Mouse (Mus musculus): ENCODE data around the gene Frg2f1. TPM values are rescaled to one million over a fixed set of nuclear protein-coding genes. Genes with fewer than 3 reads are reported as not detected.
A peak's percentile ranks its signal among the peaks of the same experiment; 100 is the strongest.

The Frg2f1 gene
- polyA plus RNA-seq (2021), result 3.8 TPM

DNA sequence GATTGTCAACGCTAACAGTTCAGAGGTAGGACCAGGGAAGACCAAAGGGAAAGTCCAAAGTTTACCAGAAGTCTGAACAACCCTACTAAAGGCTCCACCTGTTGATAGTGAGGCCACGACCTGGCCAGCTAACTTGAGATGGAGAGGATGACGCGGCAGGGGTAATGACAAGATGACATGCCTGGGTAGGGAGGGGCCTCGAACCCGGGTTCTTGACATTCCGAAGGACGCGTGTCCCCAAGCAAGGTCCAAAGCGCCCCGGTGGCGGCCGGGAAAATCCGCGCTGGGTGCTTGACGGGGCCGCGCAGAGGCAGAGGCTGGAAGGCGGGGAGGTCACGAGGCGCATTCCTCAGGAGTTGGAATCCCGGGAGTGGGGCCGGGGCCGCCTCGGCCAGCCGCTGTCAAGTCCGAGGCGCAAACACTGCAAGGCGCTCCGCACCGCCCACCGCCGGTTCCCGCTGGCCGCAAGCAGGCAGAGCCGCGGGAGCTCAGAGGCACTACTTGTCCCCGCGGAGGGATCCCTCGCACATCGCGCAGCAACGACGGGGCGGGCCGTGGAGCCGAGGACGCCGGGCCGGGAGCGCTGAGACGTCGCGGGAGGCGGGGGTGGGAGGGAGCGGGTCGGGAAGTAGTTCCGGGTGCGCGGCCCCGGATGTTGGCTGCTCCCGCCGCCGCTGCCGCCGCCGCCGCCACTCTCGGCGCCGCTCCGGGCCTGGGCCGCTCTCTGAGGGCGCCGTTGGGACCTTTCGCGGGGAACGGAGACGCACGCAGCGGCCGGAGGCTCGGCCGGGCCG is at the start of gene Frg2f1:
Frg2f1 (minus strand) TSS at position 499 of the 794 bp plus-strand sequence.
- DNase-seq (ENCODE audit: low read depth, low spot score) (peak; percentile 77), ATAC-seq (peak; percentile 72)
- TF ChIP-seq CTCF (IDR thresholded peaks at IDR 0.05), result no peak
- ChIA-PET CTCF (no interaction called here), POLR2A (interaction anchor here (0.6 kb wide), 3 partner anchors 31 to 511 kb away, joined by 3 to 4 read pairs (median 3); no protein-coding TSS in a partner anchor)
- in situ Hi-C loops (cut with MboI; ENCODE audit: low pct_unique_long_range_greater_than_20kb), result loop anchor here (10.0 kb wide), 1 partner anchor 294 kb away; no protein-coding TSS in a partner anchor
- no peaks in the 10 kb centered on the region for H3K27me3 ChIP-seq

GRCm38 (mm10) chr4:119588037-119588436 is 48.7 kb upstream of the Frg2f1 start:
- CTCF ChIA-PET, result interaction anchor here (0.8 to 0.9 kb wide), 2 partner anchors 18 to 20 kb away, joined by 3 to 4 read pairs; no protein-coding TSS in a partner anchor
- ATAC-seq (no peak), DNase-seq (ENCODE audit: low read depth, low spot score) (no peak)
- peak; percentile 30 for TF ChIP-seq CTCF (IDR thresholded peaks at IDR 0.05)
- no peaks in the 10 kb centered on the region for H3K27me3 ChIP-seq
- POLR2A ChIA-PET, result no interaction called here
- in situ Hi-C loops (cut with MboI; ENCODE audit: low pct_unique_long_range_greater_than_20kb), result no loop called here

DNA sequence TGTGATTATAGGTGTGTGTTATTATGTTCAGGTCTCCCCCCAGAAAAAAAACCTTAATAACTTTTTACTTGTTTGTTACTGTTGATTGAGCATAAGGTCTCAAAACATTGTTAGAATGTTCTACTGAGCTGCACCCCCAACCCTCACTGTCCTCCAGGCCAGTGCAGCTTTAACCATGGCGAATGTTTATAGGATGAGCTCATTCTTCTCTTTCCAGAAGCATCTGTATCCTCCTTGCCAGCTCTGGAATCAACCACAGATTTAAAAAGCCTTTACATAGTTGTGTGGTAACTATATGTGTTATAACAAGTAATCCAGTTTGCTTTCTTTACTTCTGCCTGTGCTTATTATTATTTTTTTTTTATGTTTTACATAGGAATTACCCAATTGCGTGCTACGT is 36.1 kb upstream of the Frg2f1 start:
- H3K27me3 ChIP-seq, result no peaks in the 10 kb centered on the region
- ChIA-PET CTCF (no interaction called here), POLR2A (no interaction called here)
- DNase-seq (ENCODE audit: low read depth, low spot score) (no peak), ATAC-seq (no peak)
- in situ Hi-C loops (cut with MboI; ENCODE audit: low pct_unique_long_range_greater_than_20kb), result no loop called here
- TF ChIP-seq CTCF (IDR thresholded peaks at IDR 0.05), result no peak

GRCm38 (mm10) chr4:119574504-119574903 is 35.2 kb upstream of the Frg2f1 start:
- ATAC-seq (no peak), DNase-seq (ENCODE audit: low read depth, low spot score) (no peak)
- in situ Hi-C loops (cut with MboI; ENCODE audit: low pct_unique_long_range_greater_than_20kb), result no loop called here
- TF ChIP-seq CTCF (IDR thresholded peaks at IDR 0.05), result no peak
- ChIA-PET CTCF (interaction anchor here (1.2 to 1.8 kb wide), 2 partner anchors 11 to 18 kb away, joined by 3 to 4 read pairs; no protein-coding TSS in a partner anchor), POLR2A (no interaction called here)
- no peaks in the 10 kb centered on the region for H3K27me3 ChIP-seq

GRCm38 (mm10) chr4:119572682-119573081 is 33.4 kb upstream of the Frg2f1 start:
- no peak for DNase-seq (ENCODE audit: low read depth, low spot score)
- ChIA-PET CTCF (interaction anchor here (1.6 to 1.8 kb wide), 2 partner anchors 9 to 13 kb away, joined by 3 to 4 read pairs; no protein-coding TSS in a partner anchor), POLR2A (interaction anchor here (0.7 kb wide), 1 partner anchor 8 kb away, joined by 3 read pairs; no protein-coding TSS in a partner anchor)
- in situ Hi-C loops (cut with MboI; ENCODE audit: low pct_unique_long_range_greater_than_20kb), result no loop called here
- H3K27me3 ChIP-seq, result no peaks in the 10 kb centered on the region
- ATAC-seq, result no peak
- TF ChIP-seq CTCF (IDR thresholded peaks at IDR 0.05), result no peak

DNA sequence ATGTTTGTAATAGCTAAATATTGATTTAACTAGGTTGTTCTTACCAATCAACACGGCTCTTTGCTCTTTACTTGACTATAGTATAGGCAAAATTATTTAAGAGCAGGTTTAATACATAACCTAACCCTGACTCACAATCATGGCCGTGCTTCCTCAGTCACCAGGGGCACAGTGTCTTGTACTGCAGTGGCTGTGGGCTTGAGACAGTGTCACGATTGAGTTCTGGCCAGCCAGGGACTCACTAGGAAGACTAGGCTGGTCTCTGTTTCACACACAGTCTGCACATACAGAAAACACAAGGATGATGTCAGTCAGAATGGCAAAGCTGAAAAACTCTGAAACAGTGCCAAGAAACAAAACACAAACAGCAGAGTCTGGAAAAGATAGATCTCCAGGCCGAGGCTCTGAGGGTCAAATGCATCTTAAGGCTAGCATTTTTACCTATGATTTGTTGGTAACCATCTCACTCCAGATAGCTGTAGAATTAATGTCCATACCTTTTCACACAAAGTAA is 27.1 kb upstream of the Frg2f1 start:
- ATAC-seq (no peak), DNase-seq (ENCODE audit: low read depth, low spot score) (no peak)
- in situ Hi-C loops (cut with MboI; ENCODE audit: low pct_unique_long_range_greater_than_20kb), result no loop called here
- TF ChIP-seq CTCF (IDR thresholded peaks at IDR 0.05), result no peak
- POLR2A ChIA-PET, result no interaction called here
- no peaks in the 10 kb centered on the region for H3K27me3 ChIP-seq
- CTCF ChIA-PET, result interaction anchor here (1.1 kb wide), 1 partner anchor 9 kb away, joined by 3 read pairs; no protein-coding TSS in a partner anchor

DNA sequence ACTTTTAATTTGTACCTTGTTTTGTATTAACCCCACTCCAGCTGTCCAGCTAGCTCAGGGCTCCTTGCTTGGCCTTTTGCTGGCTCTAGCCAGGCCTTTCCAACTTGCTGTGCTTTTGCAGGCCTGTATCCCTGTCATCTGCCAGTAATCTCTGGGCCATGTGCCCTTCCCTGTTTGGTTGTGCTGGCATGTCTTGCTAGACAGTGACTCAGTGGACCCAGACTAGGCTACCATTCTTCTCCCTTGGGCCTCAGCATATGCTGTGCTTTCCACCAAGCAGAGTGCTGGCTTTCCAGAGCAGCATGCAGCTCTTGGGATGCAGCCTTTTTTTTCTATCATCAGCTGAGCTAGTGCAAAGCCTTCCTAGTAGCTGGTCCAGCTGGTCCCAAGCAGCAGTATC is 23.8 kb upstream of the Frg2f1 start:
- H3K27me3 ChIP-seq, result no peaks in the 10 kb centered on the region
- DNase-seq (ENCODE audit: low read depth, low spot score) (no peak), ATAC-seq (no peak)
- CTCF ChIA-PET, result interaction anchor here (1.0 kb wide), 1 partner anchor 10 kb away, joined by 4 read pairs; no protein-coding TSS in a partner anchor
- no peak for TF ChIP-seq CTCF (IDR thresholded peaks at IDR 0.05)
- in situ Hi-C loops (cut with MboI; ENCODE audit: low pct_unique_long_range_greater_than_20kb), result no loop called here
- POLR2A ChIA-PET, result no interaction called here

DNA sequence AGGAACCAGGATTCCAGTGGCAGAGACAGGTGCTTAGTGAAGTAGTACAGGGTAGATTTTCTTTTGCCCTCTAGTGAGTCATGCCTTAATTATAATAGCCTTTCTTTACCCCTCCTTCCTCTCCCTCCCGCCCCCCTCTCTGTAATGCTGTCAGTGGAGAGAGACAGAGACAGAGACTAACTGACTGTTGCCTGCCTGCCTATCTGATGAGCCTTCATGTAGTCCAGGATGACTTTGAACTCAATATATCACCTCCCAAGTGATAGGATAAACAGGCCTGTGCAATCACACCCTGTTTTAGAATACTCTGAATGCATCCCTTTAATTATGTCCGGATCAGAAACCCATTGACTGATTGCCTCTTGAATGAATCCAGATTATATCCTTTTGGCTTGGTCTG is 16.1 kb upstream of the Frg2f1 start:
- TF ChIP-seq CTCF (IDR thresholded peaks at IDR 0.05), result no peak
- in situ Hi-C loops (cut with MboI; ENCODE audit: low pct_unique_long_range_greater_than_20kb), result no loop called here
- ChIA-PET CTCF (no interaction called here), POLR2A (no interaction called here)
- DNase-seq (ENCODE audit: low read depth, low spot score) (no peak), ATAC-seq (no peak)
- H3K27me3 ChIP-seq, result no peaks in the 10 kb centered on the region

- ChIA-PET POLR2A (no interaction called here), CTCF (no interaction called here)
- ATAC-seq, result no peak
- DNase-seq (ENCODE audit: low read depth, low spot score), result no peak
- no peaks in the 10 kb centered on the region for H3K27me3 ChIP-seq
- in situ Hi-C loops (cut with MboI; ENCODE audit: low pct_unique_long_range_greater_than_20kb), result no loop called here
- no peak for TF ChIP-seq CTCF (IDR thresholded peaks at IDR 0.05)
Measured at GRCm38 (mm10) chr4:119550864-119551263, 11.5 kb upstream of the Frg2f1 start.

DNA sequence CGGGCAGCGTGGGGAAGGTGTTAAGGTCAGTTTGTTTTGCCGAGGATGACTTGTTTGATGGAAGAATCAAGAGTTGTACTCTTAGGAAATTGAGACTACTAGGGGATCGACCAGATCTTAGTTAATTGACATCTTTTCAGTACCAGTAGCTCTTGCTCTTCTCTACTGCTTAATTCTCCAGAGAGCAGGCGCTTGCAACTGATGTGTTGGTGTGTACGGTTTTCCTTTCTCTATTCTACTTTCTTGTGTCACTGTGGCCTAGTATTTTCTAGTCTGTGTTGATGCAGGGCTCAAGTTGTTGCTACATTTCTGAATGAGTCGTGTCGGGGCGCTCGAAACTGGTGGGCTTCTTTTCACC is 1.2 kb upstream of the Frg2f1 start:
- no peak for TF ChIP-seq CTCF (IDR thresholded peaks at IDR 0.05)
- DNase-seq (ENCODE audit: low read depth, low spot score), result no peak
- ChIA-PET CTCF (no interaction called here), POLR2A (no interaction called here)
- ATAC-seq, result no peak
- in situ Hi-C loops (cut with MboI; ENCODE audit: low pct_unique_long_range_greater_than_20kb), result no loop called here
- no peaks in the 10 kb centered on the region for H3K27me3 ChIP-seq

GRCm38 (mm10) chr4:119539836-119540532 is 655 bp upstream of the Frg2f1 start:
- CTCF ChIA-PET, result no interaction called here
- no peaks in the 10 kb centered on the region for H3K27me3 ChIP-seq
- no peak for DNase-seq (ENCODE audit: low read depth, low spot score)
- in situ Hi-C loops (cut with MboI; ENCODE audit: low pct_unique_long_range_greater_than_20kb), result loop anchor here (10.0 kb wide), 1 partner anchor 295 kb away; no protein-coding TSS in a partner anchor
- TF ChIP-seq CTCF (IDR thresholded peaks at IDR 0.05), result no peak
- POLR2A ChIA-PET, result interaction anchor here (0.6 kb wide), 1 partner anchor 124 kb away, joined by 3 read pairs; no protein-coding TSS in a partner anchor
- peak; percentile 34 for ATAC-seq
